Mouse (Mus musculus) lung, embryonic 15.5 days (tissue): ENCODE measurements around the gene Gm2000. TPM values are rescaled to one million over a fixed set of nuclear protein-coding genes. Genes with fewer than 3 reads are reported as not detected.
"Not testable (repeated sequence)": the region's sequence is repeated elsewhere in the genome, so short reads cannot be mapped to it uniquely, and the experiment has no call there.

ENCODE experiments used
- ATAC-seq: fragments of 200-750 bp; cut with Nextera tagmentation; 2 replicates; pipeline ENCODE4 v1.8.0; 2017; ENCODE audit warnings: moderate number of reproducible peaks, borderline replicate concordance; ENCODE audit not compliant: low FRiP score, low TSS enrichment; ENCODE audit errors: extremely low read depth
- H3K27ac ChIP-seq: fragments of 300-500 bp; sonication (generic); 2 replicates; pipeline ENCODE4 v1.5.1; 2015; ENCODE audit warnings: moderate library complexity, mild to moderate bottlenecking, inconsistent platforms
- H3K27me3 ChIP-seq: fragments of 300-500 bp; sonication (generic); 2 replicates; pipeline ENCODE4 v1.6.1; 2015; ENCODE audit warnings: inconsistent platforms
- H3K36me3 ChIP-seq: fragments of 300-500 bp; sonication (generic); 2 replicates; pipeline ENCODE4 v1.6.1; 2015; ENCODE audit warnings: inconsistent platforms
- H3K4me1 ChIP-seq: fragments of 300-500 bp; sonication (generic); 2 replicates; pipeline ENCODE4 v1.6.1; 2015; ENCODE audit warnings: inconsistent platforms
- H3K4me2 ChIP-seq: fragments of 300-500 bp; sonication (generic); 2 replicates; pipeline ENCODE4 v1.6.1; 2015; ENCODE audit warnings: inconsistent platforms, mild to moderate bottlenecking, moderate library complexity
- H3K4me3 ChIP-seq: fragments of 300-500 bp; sonication (generic); 2 replicates; pipeline ENCODE4 v1.5.1; 2015; ENCODE audit warnings: mild to moderate bottlenecking, inconsistent platforms
- H3K9ac ChIP-seq: fragments of 300-500 bp; sonication (generic); 2 replicates; pipeline ENCODE4 v1.6.1; 2015; ENCODE audit warnings: inconsistent platforms
- H3K9me3 ChIP-seq: fragments of 300-500 bp; sonication (generic); 2 replicates; pipeline ENCODE4 v1.6.1; 2016; ENCODE audit warnings: inconsistent platforms
- WGBS: fragments of 180-500 bp; shearing (Covaris S2); methylation state at CpG from one replicate; pipeline ENCODE4 v1.1.7; 2015; 5-methylcytosine and 5-hydroxymethylcytosine counted together
- polyA plus RNA-seq: library from polyadenylated mRNA; unstranded; fragments of >200 nt; fragmentation: Nextera tagmentation; extraction: Ambion mirVana; gene quantifications from 2 replicates; pipeline ENCODE4 v1.2.1, GENCODE M21; 2015

The Gm2000 gene
- polyA plus RNA-seq = 783 and 826 TPM in 2 replicates

DNA sequence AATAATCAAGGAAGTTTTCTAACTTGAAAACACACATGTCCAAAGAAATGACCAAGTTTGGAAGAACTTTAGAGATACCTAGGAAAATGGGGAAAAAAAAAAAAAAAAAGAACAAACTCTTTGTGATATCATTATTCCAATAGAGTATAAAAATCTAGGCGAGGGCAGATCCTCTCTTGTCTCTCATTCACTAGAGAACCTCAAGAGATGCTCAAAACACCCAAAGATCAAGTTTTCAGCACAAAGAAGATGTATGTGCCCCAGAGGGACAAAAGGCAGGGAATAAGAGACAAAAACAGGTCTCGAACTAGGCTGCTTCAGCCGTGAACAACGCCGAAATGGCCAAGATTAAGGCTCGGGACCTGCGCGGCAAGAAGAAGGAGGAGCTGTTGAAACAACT is at the start of gene Gm2000:
Gene Gm2000, plus strand, starts transcription at position 301 of the 400 bp plus-strand sequence.
- H3K9ac ChIP-seq = no peak within 1 kb of the TSS
- no peaks in the 10 kb centered on the region for H3K4me1 ChIP-seq
- no peak within 1 kb of the TSS for H3K27ac ChIP-seq
- WGBS = 84% methylated on average over 8 of the region's 8 CpGs
- no peaks in the 10 kb centered on the region; the same call in 1 of the 2 replicates for H3K9me3 ChIP-seq
- H3K4me2 ChIP-seq = no peak within 1 kb of the TSS
- no peak within 1 kb of the TSS for H3K4me3 ChIP-seq
- ATAC-seq = no peak
- H3K27me3 ChIP-seq = no peaks in the 10 kb centered on the region
- no peaks in the 10 kb centered on the region for H3K36me3 ChIP-seq

DNA sequence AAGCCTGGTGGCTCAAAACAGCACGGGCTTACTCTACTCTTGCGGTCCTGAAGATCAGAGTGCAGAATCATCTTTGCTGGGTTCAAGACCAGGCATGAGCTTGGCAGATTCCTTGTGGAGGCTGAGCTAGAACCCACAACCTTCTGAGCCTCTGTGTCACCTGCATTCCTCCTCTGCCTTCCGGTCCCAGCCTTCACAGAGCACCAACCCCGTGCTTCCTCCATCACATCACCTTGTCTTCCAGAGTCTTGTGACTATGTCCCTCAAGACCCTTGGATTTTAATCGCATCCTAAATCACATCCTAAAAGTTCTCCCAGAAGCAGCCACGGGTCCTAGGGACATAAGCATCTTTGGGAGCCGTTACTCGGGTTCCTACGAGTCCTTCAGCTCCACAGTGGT is 42.7 kb upstream of the Gm2000 start:
- H3K27ac ChIP-seq = no peak overlapping the region
- 84% methylated on average over 9 of the region's 9 CpGs for WGBS
- no peak overlapping the region for H3K4me2 ChIP-seq
- H3K27me3 ChIP-seq = no peaks in the 10 kb centered on the region
- ATAC-seq = no peak
- no peaks in the 10 kb centered on the region for H3K4me1 ChIP-seq
- no peak overlapping the region for H3K9ac ChIP-seq
- H3K36me3 ChIP-seq = no peaks in the 10 kb centered on the region
- H3K4me3 ChIP-seq = no peak overlapping the region
- no peaks in the 10 kb centered on the region for H3K9me3 ChIP-seq

DNA sequence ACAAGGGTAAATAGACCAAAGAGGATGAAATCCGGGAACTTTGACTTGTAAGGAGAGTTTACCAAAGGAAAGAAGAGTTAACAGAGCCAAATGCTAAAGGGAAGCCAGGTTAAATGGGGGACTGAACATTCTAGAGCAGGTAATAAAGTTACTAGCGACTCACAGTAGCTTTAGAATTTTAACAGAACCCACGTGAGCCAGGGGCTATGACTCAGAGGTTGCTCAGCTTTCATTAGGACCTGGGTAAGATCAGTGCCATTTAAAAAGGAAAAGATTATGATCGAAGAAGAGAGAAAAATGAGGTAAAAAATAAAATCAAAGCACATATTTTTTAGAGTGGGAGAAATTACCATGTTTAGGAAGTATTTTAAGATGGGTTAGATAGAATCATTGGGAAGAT is 25.0 kb upstream of the Gm2000 start:
- H3K27ac ChIP-seq = no peak overlapping the region
- 68% methylated on average over 4 of the region's 4 CpGs for WGBS
- H3K4me1 ChIP-seq = no peaks in the 10 kb centered on the region
- H3K4me3 ChIP-seq = no peak overlapping the region
- no peak for ATAC-seq
- no peak overlapping the region for H3K9ac ChIP-seq
- H3K36me3 ChIP-seq = no peaks in the 10 kb centered on the region
- H3K4me2 ChIP-seq = no peak overlapping the region
- no peaks in the 10 kb centered on the region for H3K9me3 ChIP-seq
- H3K27me3 ChIP-seq = no peaks in the 10 kb centered on the region

DNA sequence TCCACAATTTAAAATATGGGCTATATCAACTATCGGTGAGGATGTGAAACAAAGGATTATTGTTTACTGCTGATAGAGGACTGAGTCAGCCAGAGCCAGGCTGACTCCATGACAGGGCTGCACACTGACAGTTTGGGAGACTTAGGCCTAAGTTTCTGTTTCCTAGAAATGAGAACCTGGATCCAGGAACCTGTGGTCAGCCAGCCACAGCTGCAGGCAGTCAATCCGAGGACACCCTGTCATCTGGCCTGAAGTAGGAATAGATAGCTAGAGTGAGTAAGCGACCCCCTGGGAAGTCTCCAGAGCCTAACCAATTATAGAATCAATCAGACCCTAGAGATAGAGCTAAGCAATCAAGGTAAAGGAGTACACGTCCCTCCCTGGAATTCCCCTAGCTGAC is 21.4 kb upstream of the Gm2000 start:
- H3K36me3 ChIP-seq = no peaks in the 10 kb centered on the region
- no peak for ATAC-seq
- no peak overlapping the region for H3K4me3 ChIP-seq
- no peaks in the 10 kb centered on the region for H3K4me1 ChIP-seq
- no peak overlapping the region for H3K27ac ChIP-seq
- H3K27me3 ChIP-seq = no peaks in the 10 kb centered on the region
- H3K4me2 ChIP-seq = no peak overlapping the region
- no peak overlapping the region for H3K9ac ChIP-seq
- WGBS = 36% methylated on average over 4 of the region's 4 CpGs
- H3K9me3 ChIP-seq = no peaks in the 10 kb centered on the region

DNA sequence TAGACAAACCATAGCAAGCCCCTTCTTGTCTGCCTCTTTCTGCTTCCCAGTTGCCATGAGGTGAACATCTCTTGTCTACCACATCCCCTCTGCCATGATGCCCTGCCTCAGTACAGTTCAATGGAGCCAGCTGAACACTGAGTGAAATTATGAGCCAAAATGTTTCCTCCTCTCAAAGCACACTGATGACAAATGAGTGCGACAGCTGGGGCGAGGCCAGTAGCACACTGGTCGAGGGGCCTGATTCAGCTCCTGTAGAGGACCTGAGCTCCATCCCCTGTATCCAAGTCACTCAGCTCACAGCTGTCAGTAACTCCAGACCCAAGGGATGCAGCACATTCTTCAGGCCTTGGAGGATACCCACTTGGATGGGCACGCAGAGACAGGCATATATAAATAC is 20.2 kb upstream of the Gm2000 start:
- no peaks in the 10 kb centered on the region for H3K36me3 ChIP-seq
- no peaks in the 10 kb centered on the region for H3K9me3 ChIP-seq
- no peak overlapping the region for H3K4me3 ChIP-seq
- ATAC-seq = no peak
- no peaks in the 10 kb centered on the region for H3K4me1 ChIP-seq
- 91% methylated on average over 4 of the region's 4 CpGs for WGBS
- H3K27me3 ChIP-seq = no peaks in the 10 kb centered on the region
- H3K4me2 ChIP-seq = no peak overlapping the region
- H3K27ac ChIP-seq = no peak overlapping the region
- no peak overlapping the region for H3K9ac ChIP-seq

DNA sequence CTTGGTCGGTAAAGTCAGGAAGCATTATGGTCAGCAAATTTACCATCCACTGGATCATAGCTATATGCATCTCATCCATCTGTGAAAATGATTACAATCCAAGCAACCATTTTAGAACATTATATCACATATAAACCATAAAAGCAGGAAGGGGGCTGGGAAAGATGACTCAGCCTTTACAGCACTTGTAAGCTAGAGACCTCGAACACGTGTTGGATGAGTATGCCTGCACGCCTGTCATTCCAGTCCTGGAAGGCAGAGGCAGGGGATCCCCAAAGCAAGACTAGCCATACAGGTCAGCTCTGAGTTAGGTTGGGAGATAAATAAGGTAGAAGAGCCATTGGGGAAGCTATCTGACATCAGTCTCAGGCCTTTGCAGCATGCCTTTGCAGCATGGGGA is 16.8 kb upstream of the Gm2000 start:
- 70% methylated on average over 4 of the region's 4 CpGs for WGBS
- Histone ChIP-seq H3K36me3 (no peaks in the 10 kb centered on the region), H3K9me3 (no peaks in the 10 kb centered on the region), H3K4me1 (no peaks in the 10 kb centered on the region), H3K9ac (no peak overlapping the region), H3K27me3 (no peaks in the 10 kb centered on the region), H3K27ac (no peak overlapping the region), H3K4me2 (no peak overlapping the region), H3K4me3 (no peak overlapping the region)
- ATAC-seq = no peak

DNA sequence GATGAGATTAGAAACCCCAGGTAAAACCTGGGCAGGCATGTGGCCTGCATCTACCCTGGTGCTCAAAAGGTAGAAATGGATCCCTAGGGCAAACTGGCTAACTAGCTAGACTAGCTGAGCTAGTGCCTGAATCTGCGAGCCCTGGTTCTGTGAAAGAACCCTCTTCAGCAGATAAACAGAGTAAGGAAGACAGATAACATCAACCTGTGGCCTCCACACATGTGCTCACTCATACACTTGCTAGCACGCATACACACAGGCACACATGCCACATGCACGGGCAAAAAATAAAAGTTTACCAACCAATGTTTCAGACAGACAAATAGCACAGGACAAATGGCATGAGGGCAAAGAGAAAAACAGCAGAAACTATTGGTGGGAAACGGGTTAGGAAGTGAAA is 15.4 kb upstream of the Gm2000 start:
- Histone ChIP-seq H3K36me3 (no peaks in the 10 kb centered on the region), H3K9ac (no peak overlapping the region), H3K27ac (no peak overlapping the region), H3K27me3 (no peaks in the 10 kb centered on the region), H3K4me2 (no peak overlapping the region), H3K4me3 (no peak overlapping the region), H3K9me3 (no peaks in the 10 kb centered on the region), H3K4me1 (no peaks in the 10 kb centered on the region)
- WGBS = 74% methylated on average over 4 of the region's 4 CpGs
- ATAC-seq = no peak

DNA sequence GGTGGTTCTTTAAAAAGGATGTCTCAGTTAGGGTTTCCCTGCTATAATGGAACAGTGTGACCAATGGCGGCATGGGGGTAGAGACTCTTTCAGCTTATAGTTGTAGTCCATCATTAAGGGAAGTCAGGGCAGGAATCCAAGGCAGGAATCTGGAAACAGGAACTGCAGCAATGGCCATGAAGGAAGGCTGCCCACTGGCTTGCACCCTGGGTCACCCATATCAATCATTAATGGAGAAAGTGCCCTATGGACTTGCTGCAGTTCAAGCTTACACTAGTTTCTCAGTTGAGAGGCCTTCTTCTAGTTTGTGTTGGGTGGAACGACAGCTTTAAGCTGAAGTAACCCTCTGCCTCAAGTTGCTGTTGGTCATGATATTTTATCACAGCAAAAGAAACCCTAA is 13.4 kb upstream of the Gm2000 start:
- H3K9ac ChIP-seq = no peak overlapping the region
- no peak overlapping the region for H3K27ac ChIP-seq
- H3K9me3 ChIP-seq = no peaks in the 10 kb centered on the region
- H3K4me3 ChIP-seq = no peak overlapping the region
- no peak for ATAC-seq
- 71% methylated on average over 2 of the region's 2 CpGs for WGBS
- no peaks in the 10 kb centered on the region for H3K4me1 ChIP-seq
- H3K36me3 ChIP-seq = no peaks in the 10 kb centered on the region
- no peaks in the 10 kb centered on the region for H3K27me3 ChIP-seq
- H3K4me2 ChIP-seq = no peak overlapping the region

DNA sequence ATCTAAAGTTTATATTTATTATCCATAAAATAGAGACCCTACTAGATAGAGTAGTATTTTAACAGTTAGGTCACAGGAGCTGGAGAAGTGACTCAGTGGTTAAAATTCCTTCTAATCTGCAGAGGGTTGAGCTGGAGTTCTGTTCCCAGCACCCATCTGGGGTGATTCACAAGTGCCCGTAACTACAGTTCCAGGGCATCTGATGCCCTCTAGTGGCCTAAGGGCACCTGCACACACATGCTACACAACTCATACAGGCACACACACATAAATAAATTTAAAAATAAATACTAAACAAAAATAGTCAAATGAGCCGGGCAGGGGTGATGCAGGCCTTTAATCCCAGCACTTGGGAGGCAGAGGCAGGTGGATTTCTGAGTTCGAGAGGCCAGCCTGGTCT is 15.4 kb downstream of the Gm2000 start:
- H3K36me3 ChIP-seq = no peaks in the 10 kb centered on the region
- H3K4me1 ChIP-seq = no peaks in the 10 kb centered on the region
- no peak overlapping the region for H3K9ac ChIP-seq
- no peak overlapping the region for H3K4me2 ChIP-seq
- ATAC-seq = no peak
- no peaks in the 10 kb centered on the region for H3K27me3 ChIP-seq
- H3K4me3 ChIP-seq = no peak overlapping the region
- H3K27ac ChIP-seq = no peak overlapping the region
- no peaks in the 10 kb centered on the region for H3K9me3 ChIP-seq
- WGBS = 90% methylated on average over 3 of the region's 3 CpGs

DNA sequence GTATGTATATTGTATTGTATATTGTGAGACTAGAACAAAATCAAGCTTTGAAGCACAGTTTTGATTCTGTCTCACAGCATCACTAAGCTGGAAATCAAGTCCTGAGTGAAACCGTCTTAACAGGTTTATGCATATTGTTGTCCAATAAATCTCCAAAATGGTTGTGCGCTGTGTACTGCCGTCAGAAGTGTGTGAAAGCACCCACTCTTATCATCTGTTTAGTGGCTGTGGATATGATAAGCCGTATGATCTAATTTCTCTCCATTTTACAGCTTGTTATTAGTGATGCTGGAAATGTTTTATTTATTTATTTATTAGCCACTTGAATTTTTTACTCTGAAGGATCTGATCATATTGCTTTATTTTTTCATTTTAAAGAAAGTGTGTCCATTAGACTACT is 20.4 kb downstream of the Gm2000 start:
- Histone ChIP-seq H3K4me3 (no peak overlapping the region), H3K27me3 (no peaks in the 10 kb centered on the region), H3K9ac (no peak overlapping the region), H3K36me3 (no peaks in the 10 kb centered on the region), H3K4me2 (no peak overlapping the region), H3K27ac (no peak overlapping the region), H3K9me3 (no peaks in the 10 kb centered on the region), H3K4me1 (no peaks in the 10 kb centered on the region)
- no peak for ATAC-seq
- WGBS = 83% methylated on average over 4 of the region's 4 CpGs

DNA sequence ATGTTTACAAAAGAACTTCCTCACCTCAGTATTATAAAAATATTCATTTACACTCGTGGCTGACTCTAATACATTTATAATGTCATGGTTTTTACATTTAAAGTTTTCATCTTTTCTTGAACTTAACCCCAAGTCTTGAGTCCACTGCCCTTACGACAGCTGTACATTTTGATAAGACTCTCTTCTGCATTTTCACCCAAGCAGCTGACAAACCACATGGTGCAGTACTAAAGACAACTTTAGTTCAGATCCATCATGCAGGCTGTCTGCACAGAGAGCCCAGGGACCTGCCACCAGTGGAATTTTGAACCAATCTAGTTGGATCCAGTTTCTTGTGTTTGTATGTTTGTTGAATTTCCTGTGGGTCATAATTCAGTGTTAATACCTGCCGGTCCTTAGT is 21.0 kb downstream of the Gm2000 start:
- WGBS = 48% methylated on average over 3 of the region's 3 CpGs
- ATAC-seq = no peak
- H3K4me1 ChIP-seq = no peaks in the 10 kb centered on the region
- no peak overlapping the region for H3K4me2 ChIP-seq
- no peak overlapping the region for H3K9ac ChIP-seq
- no peaks in the 10 kb centered on the region for H3K9me3 ChIP-seq
- H3K4me3 ChIP-seq = no peak overlapping the region
- no peaks in the 10 kb centered on the region for H3K27me3 ChIP-seq
- no peak overlapping the region for H3K27ac ChIP-seq
- no peaks in the 10 kb centered on the region for H3K36me3 ChIP-seq

DNA sequence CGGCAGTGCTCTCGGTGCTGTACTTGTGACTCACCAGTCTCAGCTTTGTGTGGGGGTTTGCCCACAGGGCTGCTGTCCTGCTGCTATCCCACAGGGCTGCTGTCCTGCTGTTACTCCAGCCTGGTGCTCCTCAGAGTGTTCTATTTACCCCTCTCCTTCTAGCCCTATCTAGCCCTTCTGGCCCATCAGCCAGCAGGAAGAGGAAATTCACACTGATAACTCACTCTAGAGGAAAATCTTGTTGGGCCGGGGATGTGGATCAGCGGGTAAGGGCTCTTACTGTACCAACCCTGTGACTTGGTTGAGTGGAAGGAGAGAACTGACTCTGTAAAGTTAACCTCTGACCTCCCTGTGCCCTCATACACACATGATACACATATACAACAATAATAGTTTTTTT is 27.3 kb downstream of the Gm2000 start:
- ATAC-seq = no peak
- no peak overlapping the region for H3K9ac ChIP-seq
- H3K27ac ChIP-seq = no peak overlapping the region
- H3K27me3 ChIP-seq = no peaks in the 10 kb centered on the region
- no peaks in the 10 kb centered on the region for H3K9me3 ChIP-seq
- H3K4me1 ChIP-seq = no peaks in the 10 kb centered on the region
- H3K4me3 ChIP-seq = no peak overlapping the region
- no peaks in the 10 kb centered on the region for H3K36me3 ChIP-seq
- 69% methylated on average over 4 of the region's 4 CpGs for WGBS
- no peak overlapping the region for H3K4me2 ChIP-seq

DNA sequence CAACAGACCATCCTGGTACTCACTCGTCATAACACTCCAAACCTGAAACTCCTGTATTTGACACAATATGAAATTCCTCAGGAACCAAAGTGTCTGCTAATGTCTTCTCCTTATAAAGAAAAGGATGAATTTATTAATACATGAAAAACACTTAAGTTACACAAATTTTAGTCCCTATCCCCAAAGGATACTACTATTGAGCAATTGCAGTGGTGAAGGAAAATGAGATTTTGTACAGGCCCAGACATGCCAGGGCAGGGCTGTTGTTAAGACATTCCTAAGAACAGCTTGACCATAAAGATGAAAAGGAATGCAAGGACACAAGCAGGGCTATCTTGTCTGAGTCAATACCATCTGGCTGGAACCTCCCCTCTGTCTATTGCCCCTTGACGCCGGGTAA is 34.3 kb downstream of the Gm2000 start:
- H3K27me3 ChIP-seq, ATAC-seq, H3K27ac ChIP-seq, H3K4me2 ChIP-seq, H3K9me3 ChIP-seq, H3K4me1 ChIP-seq, H3K36me3 ChIP-seq, H3K4me3 ChIP-seq, H3K9ac ChIP-seq: not testable (repeated sequence)
- 41% methylated on average over 3 of the region's 3 CpGs for WGBS
